Mouse (Mus musculus) stomach, postnatal 0 days (tissue): ENCODE data around the gene Msmp. TPM values are rescaled to one million over a fixed set of nuclear protein-coding genes. Genes with fewer than 3 reads are reported as not detected.

Experiments
- ATAC-seq: fragments of 200-750 bp; cut with Nextera tagmentation; 2 replicates; pipeline ENCODE4 v1.8.0; 2017; ENCODE audit not compliant: low FRiP score, low TSS enrichment
- DNase-seq: peaks from one replicate; pipeline ENCODE4 v3.0.0-alpha.2; 2016; ENCODE audit warnings: low spot score
- H3K27ac ChIP-seq: fragments of 300-500 bp; sonication (generic); replicated peaks from 2 replicates; pipeline ENCODE4 v1.5.1; 2014; ENCODE audit warnings: mild to moderate bottlenecking, control low read depth
- H3K27me3 ChIP-seq: fragments of 300-500 bp; sonication (generic); 2 replicates; pipeline ENCODE4 v1.6.1; 2014; ENCODE audit warnings: low read length; ENCODE audit not compliant: control insufficient read depth, insufficient read depth
- H3K36me3 ChIP-seq: fragments of 300-500 bp; sonication (generic); 2 replicates; pipeline ENCODE4 v1.6.1; 2014; ENCODE audit warnings: low read length, mixed read lengths; ENCODE audit not compliant: control insufficient read depth, insufficient read depth
- H3K4me1 ChIP-seq: fragments of 300-500 bp; sonication (generic); replicated peaks from 2 replicates; pipeline ENCODE4 v1.6.1; 2014; ENCODE audit warnings: antibody characterized with exemption; ENCODE audit not compliant: control insufficient read depth, insufficient read depth
- H3K4me2 ChIP-seq: fragments of 300-500 bp; sonication (generic); replicated peaks from 2 replicates; pipeline ENCODE4 v1.6.1; 2014; ENCODE audit warnings: low read depth, mild to moderate bottlenecking, control low read depth, moderate library complexity
- H3K4me3 ChIP-seq: fragments of 300-500 bp; sonication (generic); 2 replicates; pipeline ENCODE4 v1.5.1; 2014; ENCODE audit warnings: low read depth, low read length, control low read depth
- H3K9ac ChIP-seq: fragments of 300-500 bp; sonication (generic); 2 replicates; pipeline ENCODE4 v1.6.1; 2014; ENCODE audit warnings: mild to moderate bottlenecking, low read length, control low read depth, mixed read lengths
- H3K9me3 ChIP-seq: fragments of 300-500 bp; sonication (generic); 2 replicates; pipeline ENCODE4 v1.6.1; 2016; ENCODE audit warnings: low read length; ENCODE audit not compliant: control insufficient read depth
- CTCF ChIP-seq: IDR thresholded peaks from 2 replicates; pipeline ENCODE4 v1.5.1; 2016; ENCODE audit warnings: antibody characterized with exemption, low read depth, mild to moderate bottlenecking, moderate library complexity
- EP300 ChIP-seq: optimal IDR thresholded peaks from 2 replicates; pipeline ENCODE3; 2016; ENCODE audit warnings: antibody characterized with exemption
- WGBS: fragments of 180-500 bp; shearing (Covaris S2); extraction: QIAGEN DNeasy Blood & Tissue Kit; methylation state at CpG from one replicate; pipeline ENCODE4 v1.1.7; 2014; 5-methylcytosine and 5-hydroxymethylcytosine counted together
- polyA plus RNA-seq: library from polyadenylated mRNA; unstranded; fragments of >200 nt; fragmentation: Nextera tagmentation; extraction: Ambion mirVana; gene quantifications from 2 replicates; pipeline ENCODE4 v1.2.1, GENCODE M21; 2015

Msmp gene
- polyA plus RNA-seq, 1 experiment from 2014 or later = 0.25 TPM

- Histone ChIP-seq H3K27me3 (no peaks in the 10 kb centered on the region), H3K4me1 (no peaks in the 10 kb centered on the region), H3K4me2 (no peak overlapping the region), H3K36me3 (no peaks in the 10 kb centered on the region), H3K4me3 (no peak overlapping the region), H3K9ac (no peak overlapping the region), H3K9me3 (no peaks in the 10 kb centered on the region), H3K27ac (no peak overlapping the region)
- WGBS = 53% methylated on average over 3 of the region's 3 CpGs
- DNase-seq (peak; percentile 24), ATAC-seq (no peak)
- TF ChIP-seq CTCF (no peak), EP300 (no peak)
Measured at GRCm38 (mm10) chr4:43613060-43613730, 28.9 kb upstream of the Msmp start.

GRCm38 (mm10) chr4:43612534-43612933 is 28.2 kb upstream of the Msmp start:
- TF ChIP-seq EP300 (no peak), CTCF (no peak)
- WGBS = 40% methylated on average over 10 of the region's 10 CpGs
- H3K36me3 ChIP-seq = no peaks in the 10 kb centered on the region
- H3K27me3 ChIP-seq = no peaks in the 10 kb centered on the region
- DNase-seq (no peak), ATAC-seq (no peak)
- no peak overlapping the region for H3K9ac ChIP-seq
- no peaks in the 10 kb centered on the region for H3K4me1 ChIP-seq
- no peak overlapping the region for H3K4me2 ChIP-seq
- no peaks in the 10 kb centered on the region for H3K9me3 ChIP-seq
- H3K4me3 ChIP-seq = no peak overlapping the region
- no peak overlapping the region for H3K27ac ChIP-seq

- H3K27ac ChIP-seq = no peak overlapping the region
- ATAC-seq = peak; percentile 91
Measured at GRCm38 (mm10) chr4:43604751-43605685, 20.7 kb upstream of the Msmp start.

GRCm38 (mm10) chr4:43604099-43604498 is 19.8 kb upstream of the Msmp start:
- 62% methylated on average over 3 of the region's 3 CpGs for WGBS
- no peak overlapping the region for H3K4me3 ChIP-seq
- no peak overlapping the region for H3K9ac ChIP-seq
- H3K27me3 ChIP-seq = no peaks in the 10 kb centered on the region
- no peaks in the 10 kb centered on the region for H3K9me3 ChIP-seq
- no peak overlapping the region for H3K4me2 ChIP-seq
- DNase-seq (no peak), ATAC-seq (no peak)
- H3K4me1 ChIP-seq = no peaks in the 10 kb centered on the region
- H3K27ac ChIP-seq = no peak overlapping the region
- TF ChIP-seq EP300 = no peak
- no peak for TF ChIP-seq CTCF
- no peaks in the 10 kb centered on the region for H3K36me3 ChIP-seq

More at GRCm38 (mm10) chr4:43604751-43605685, 20.7 kb upstream of the Msmp start:
- H3K36me3 ChIP-seq = no peaks in the 10 kb centered on the region
- no peak for TF ChIP-seq EP300
- no peak for TF ChIP-seq CTCF
- no peak overlapping the region for H3K9ac ChIP-seq
- no peaks in the 10 kb centered on the region for H3K27me3 ChIP-seq
- H3K4me2 ChIP-seq = no peak overlapping the region
- H3K4me1 ChIP-seq = no peaks in the 10 kb centered on the region
- WGBS = 47% methylated on average over 9 of the region's 9 CpGs
- DNase-seq = no peak
- no peaks in the 10 kb centered on the region for H3K9me3 ChIP-seq
- H3K4me3 ChIP-seq = no peak overlapping the region

DNA sequence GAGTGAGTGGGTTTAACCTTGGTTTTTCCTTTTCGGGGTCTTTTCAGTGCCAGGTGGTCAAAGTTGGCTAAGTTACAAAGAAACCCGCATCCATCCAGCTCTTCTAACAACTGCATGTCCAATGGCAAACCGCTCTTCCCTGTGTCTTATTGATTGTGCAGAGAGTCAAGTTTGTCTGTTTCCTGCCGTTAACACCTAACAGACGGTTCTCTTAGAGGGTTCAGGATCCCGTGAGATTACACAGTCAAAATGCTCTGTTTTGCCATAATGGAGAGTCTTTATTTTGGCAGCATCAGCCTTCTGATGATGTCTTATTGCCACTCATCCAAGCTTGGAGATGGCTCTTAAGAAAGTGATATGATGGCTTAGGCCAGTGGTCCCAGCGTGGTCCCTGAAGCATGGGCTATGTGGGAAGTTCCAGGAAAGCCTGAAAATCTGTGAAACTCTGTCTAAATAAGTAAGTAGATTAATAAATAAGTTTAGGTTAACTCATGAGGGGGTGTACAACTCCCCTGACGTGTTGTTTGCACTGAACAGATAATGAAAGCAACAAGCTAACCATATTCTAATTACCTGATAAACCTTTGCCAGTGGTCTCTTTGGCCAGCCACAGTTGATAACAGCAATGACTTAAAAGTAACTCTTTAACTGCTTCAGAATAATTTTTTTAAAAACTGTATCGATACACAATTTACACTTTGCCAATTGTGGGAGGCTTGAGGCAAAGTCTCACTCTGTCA is 16.1 kb upstream of the Msmp start:
- Histone ChIP-seq H3K27me3 (no peaks in the 10 kb centered on the region), H3K4me3 (no peak overlapping the region), H3K36me3 (no peaks in the 10 kb centered on the region), H3K9ac (no peak overlapping the region), H3K4me2 (no peak overlapping the region), H3K27ac (no peak overlapping the region), H3K4me1 (no peaks in the 10 kb centered on the region), H3K9me3 (no peaks in the 10 kb centered on the region)
- TF ChIP-seq EP300 (no peak), CTCF (no peak)
- DNase-seq (no peak), ATAC-seq (no peak)
- 72% methylated on average over 9 of the region's 9 CpGs for whole genome bisulfite sequencing
